Mouse (Mus musculus) neural tube, embryonic 13.5 days (tissue): ENCODE measurements at regions not wholly inside any gene's neighbourhood (a gene's known extent, or its start where the extent isn't known, plus 50 kb on each side); places are given as distances from the start of the nearest gene placed in this dataset.
A peak's percentile ranks its signal among the peaks of the same experiment; 100 is the strongest.

ENCODE experiments used
- ATAC-seq: fragments of 200-750 bp; cut with Nextera tagmentation; 2 replicates; pipeline ENCODE4 v1.8.0; 2017; ENCODE audit warnings: low read depth, mild to moderate bottlenecking, moderate TSS enrichment, moderate library complexity
- H3K27ac ChIP-seq: fragments of 300-500 bp; sonication (generic); replicated peaks from 2 replicates; pipeline ENCODE4 v1.5.1; 2015; ENCODE audit warnings: moderate library complexity, mild to moderate bottlenecking, inconsistent platforms
- H3K27me3 ChIP-seq: fragments of 300-500 bp; sonication (generic); 2 replicates; pipeline ENCODE4 v1.6.1; 2015; ENCODE audit warnings: mild to moderate bottlenecking, inconsistent platforms
- H3K36me3 ChIP-seq: fragments of 300-500 bp; sonication (generic); 2 replicates; pipeline ENCODE4 v1.6.1; 2015; ENCODE audit warnings: mild to moderate bottlenecking, inconsistent platforms
- H3K4me1 ChIP-seq: fragments of 300-500 bp; sonication (generic); replicated peaks from 2 replicates; pipeline ENCODE4 v1.6.1; 2015; ENCODE audit warnings: inconsistent platforms
- H3K4me2 ChIP-seq: fragments of 300-500 bp; sonication (generic); 2 replicates; pipeline ENCODE4 v1.6.1; 2015; ENCODE audit warnings: inconsistent platforms, mild to moderate bottlenecking, moderate library complexity
- H3K4me3 ChIP-seq: fragments of 300-500 bp; sonication (generic); 2 replicates; pipeline ENCODE4 v1.5.1; 2015; ENCODE audit warnings: mild to moderate bottlenecking, inconsistent platforms
- H3K9ac ChIP-seq: fragments of 300-500 bp; sonication (generic); 2 replicates; pipeline ENCODE4 v1.6.1; 2015; ENCODE audit warnings: moderate library complexity, mild to moderate bottlenecking, inconsistent platforms
- H3K9me3 ChIP-seq: fragments of 300-500 bp; sonication (generic); 2 replicates; pipeline ENCODE4 v1.6.1; 2016; ENCODE audit warnings: inconsistent platforms
- WGBS: fragments of 180-500 bp; shearing (Covaris S2); methylation state at CpG from one replicate; pipeline ENCODE4 v1.1.7; 2015; 5-methylcytosine and 5-hydroxymethylcytosine counted together

DNA sequence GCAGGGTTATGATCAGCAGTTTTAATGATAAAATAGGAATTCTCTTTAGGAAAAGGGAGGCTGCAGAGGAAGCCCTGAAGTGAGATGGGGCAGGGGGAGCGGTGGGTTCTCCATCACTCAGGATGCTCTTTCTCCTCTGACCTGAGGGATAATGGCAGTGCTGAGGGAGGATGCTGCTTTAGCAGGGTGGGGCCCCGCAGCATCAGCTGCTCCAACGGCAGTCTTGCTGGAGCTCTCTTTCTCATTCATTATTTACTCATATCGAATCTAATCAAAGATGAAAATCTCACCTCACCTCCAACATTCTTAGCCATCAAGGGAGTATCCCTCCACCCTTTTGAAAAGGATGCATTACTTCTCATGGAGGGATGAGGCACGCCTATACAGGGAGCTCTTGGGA, 141.7 kb downstream of the Gm11011 start:
- peaks cover 15% of the 10 kb centered on the region for H3K4me1 ChIP-seq
- no peaks in the 10 kb centered on the region for H3K9me3 ChIP-seq
- no peak overlapping the region for H3K9ac ChIP-seq
- H3K36me3 ChIP-seq, result no peaks in the 10 kb centered on the region
- 67% methylated on average over 5 of the region's 5 CpGs for WGBS
- H3K4me2 ChIP-seq, result 0 out of 2 replicates have a peak overlapping the region, but pooled peaks have one; percentile 11
- no peaks in the 10 kb centered on the region for H3K27me3 ChIP-seq
- peak overlapping the region; percentile 61 for H3K27ac ChIP-seq
- no peak for ATAC-seq
- H3K4me3 ChIP-seq, result no peak overlapping the region

DNA sequence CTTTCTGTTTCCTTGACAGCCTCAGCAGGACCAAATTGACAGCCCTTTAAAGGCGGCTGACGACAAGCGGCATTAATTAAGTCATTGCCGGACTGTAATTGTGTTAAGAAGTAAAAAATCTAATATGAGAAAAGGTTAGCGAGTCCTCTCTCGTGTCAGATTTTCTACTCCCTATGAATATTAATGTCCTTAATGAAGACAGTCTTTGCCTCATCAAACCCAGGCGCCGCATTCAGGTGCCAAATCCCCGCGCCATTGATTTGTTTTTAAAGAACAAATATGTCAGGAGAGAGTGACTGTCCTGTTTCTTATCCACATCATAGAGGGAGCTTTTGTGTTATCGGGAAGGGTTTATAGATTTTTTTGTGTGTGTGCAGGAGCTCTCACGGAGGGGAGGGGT, 142.2 kb downstream of the Gm11011 start:
- Histone ChIP-seq H3K4me1 (peaks cover 15% of the 10 kb centered on the region), H3K9ac (no peak overlapping the region), H3K36me3 (no peaks in the 10 kb centered on the region), H3K27me3 (no peaks in the 10 kb centered on the region), H3K4me3 (no peak overlapping the region), H3K9me3 (no peaks in the 10 kb centered on the region), H3K27ac (peak overlapping the region; percentile 61), H3K4me2 (peak overlapping the region; percentile 11; the same call in 1 of the 2 replicates)
- 56% methylated on average over 12 of the region's 12 CpGs for WGBS
- no peak for ATAC-seq

GRCm38 (mm10) chr2:169443271-169443670, 144.3 kb downstream of the Gm11011 start:
- Histone ChIP-seq H3K4me1 (peaks cover 15% of the 10 kb centered on the region), H3K27me3 (no peaks in the 10 kb centered on the region), H3K9me3 (no peaks in the 10 kb centered on the region), H3K4me3 (no peak overlapping the region), H3K27ac (no peak overlapping the region), H3K36me3 (no peaks in the 10 kb centered on the region), H3K9ac (no peak overlapping the region), H3K4me2 (no peak overlapping the region)
- ATAC-seq, result no peak
- WGBS, result 85% methylated on average over 8 of the region's 8 CpGs

DNA sequence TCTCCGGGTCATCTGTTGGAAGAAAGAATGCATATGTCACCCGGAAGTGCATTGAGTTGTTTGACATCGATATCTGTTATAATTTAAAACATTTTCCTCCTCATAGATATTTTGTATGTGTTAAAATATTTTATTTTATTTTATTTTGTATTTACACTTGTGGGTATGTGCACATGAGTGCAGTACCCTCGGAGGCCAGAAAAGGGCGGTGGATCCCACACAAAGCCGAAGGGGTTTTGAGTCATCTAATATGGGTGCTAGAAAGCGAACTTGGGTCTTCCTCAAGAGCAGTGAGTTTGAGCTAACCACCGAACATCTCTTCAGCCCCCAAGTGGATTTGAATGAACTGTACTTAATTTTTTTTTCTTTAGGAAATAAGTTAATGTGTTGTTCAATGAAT, 156.0 kb downstream of the Gm11011 start:
- H3K27ac ChIP-seq, result no peak overlapping the region
- no peak overlapping the region for H3K4me3 ChIP-seq
- WGBS, result 95% methylated on average over 8 of the region's 8 CpGs
- no peaks in the 10 kb centered on the region for H3K27me3 ChIP-seq
- no peak overlapping the region for H3K9ac ChIP-seq
- H3K4me2 ChIP-seq, result no peak overlapping the region
- H3K9me3 ChIP-seq, result no peaks in the 10 kb centered on the region
- no peaks in the 10 kb centered on the region for H3K36me3 ChIP-seq
- ATAC-seq, result no peak
- peaks cover 8% of the 10 kb centered on the region for H3K4me1 ChIP-seq

DNA sequence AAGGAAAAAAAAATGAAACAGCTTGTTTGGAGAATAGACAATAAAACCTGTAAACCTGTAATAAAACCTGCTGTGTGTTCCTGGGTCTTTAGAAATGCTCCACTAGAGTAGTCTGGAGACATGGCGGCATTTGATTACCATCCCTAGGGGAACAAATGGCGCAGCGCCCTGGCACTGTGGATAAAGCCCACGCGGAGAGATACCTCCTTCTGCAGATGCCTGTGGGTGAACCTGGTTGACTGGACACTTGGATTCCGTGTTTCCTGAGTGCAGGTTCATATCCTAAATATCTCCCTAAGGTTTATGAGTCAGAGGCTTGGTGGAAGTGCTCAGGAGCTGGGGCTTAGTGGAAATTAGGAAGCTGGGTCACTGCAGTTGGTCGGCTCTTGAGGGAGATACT, 158.1 kb downstream of the Gm11011 start:
- H3K4me3 ChIP-seq, result no peak overlapping the region

DNA sequence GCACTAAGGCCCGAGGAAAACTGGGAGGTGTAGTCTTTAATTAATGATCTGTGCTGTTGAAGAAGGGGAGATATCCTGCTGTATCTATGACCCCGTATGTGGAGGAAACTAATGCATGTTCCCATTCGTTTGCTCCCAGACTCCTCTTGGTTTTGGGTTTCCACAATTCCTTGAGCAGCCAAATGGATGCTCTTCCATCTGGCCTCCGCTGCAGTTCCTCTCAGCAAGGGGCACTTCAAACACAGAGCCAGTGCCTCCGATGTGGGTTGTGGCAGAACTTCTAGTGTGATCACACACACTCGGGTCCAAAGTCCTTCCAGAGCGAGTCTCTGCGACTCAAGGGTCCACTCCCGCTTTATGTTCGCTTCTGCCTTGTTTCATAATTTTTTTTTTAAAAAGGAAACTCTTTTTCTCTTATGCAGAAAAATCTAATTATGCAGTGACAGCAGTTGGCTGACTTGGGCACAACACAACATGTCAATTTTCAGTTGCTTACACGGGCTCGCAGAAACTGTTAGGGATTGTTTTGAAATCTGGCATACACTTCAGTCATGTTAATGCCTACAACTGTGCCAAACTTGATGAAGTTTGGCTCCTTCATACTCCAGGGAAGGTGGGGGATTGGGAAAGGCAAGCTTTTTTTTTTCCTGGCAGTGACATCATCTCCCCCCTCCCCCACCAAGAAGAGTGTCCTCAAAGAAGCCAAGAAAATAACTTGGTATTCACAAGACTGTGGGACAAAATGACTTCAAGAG, 163.2 kb downstream of the Gm11011 start:
- peaks cover 8% of the 10 kb centered on the region for H3K4me1 ChIP-seq
- 86% methylated on average over 12 of the region's 12 CpGs for WGBS
- H3K36me3 ChIP-seq, result no peaks in the 10 kb centered on the region
- no peak overlapping the region for H3K9ac ChIP-seq
- no peak overlapping the region for H3K4me3 ChIP-seq
- no peak overlapping the region for H3K4me2 ChIP-seq
- no peak for ATAC-seq
- no peaks in the 10 kb centered on the region for H3K27me3 ChIP-seq
- H3K9me3 ChIP-seq, result no peaks in the 10 kb centered on the region
- H3K27ac ChIP-seq, result no peak overlapping the region

More for the DNA sequence above, 158.1 kb downstream of the Gm11011 start:
- Histone ChIP-seq H3K9ac (no peak overlapping the region), H3K9me3 (no peaks in the 10 kb centered on the region), H3K4me1 (peaks cover 8% of the 10 kb centered on the region), H3K27me3 (no peaks in the 10 kb centered on the region), H3K27ac (0 out of 2 replicates have a peak overlapping the region, but pooled peaks have one; percentile 28), H3K4me2 (no peak overlapping the region), H3K36me3 (no peaks in the 10 kb centered on the region)
- 69% methylated on average over 7 of the region's 7 CpGs for WGBS
- ATAC-seq, result no peak

DNA sequence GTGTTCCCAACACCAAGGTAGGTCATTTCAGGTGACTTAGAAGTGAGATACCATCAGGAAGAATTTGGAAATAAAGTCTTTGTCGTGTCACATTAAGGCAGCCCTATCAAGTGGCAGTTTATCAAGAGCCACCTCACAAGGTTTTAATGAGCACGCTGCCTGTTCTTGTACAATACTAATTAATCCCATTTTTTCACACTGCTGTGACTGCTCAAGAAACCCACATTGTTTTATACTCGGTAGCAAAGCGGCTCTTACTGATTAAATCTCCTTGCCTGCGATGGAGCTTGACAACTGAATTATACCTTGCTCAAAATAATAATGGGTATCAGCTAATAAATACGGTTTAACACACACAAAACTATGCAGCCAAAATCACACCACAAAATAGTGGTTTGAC, 175.2 kb downstream of the Gm11011 start:
- 53% methylated on average over 6 of the region's 6 CpGs for WGBS
- peak overlapping the region; percentile 61 for H3K27ac ChIP-seq
- no peaks in the 10 kb centered on the region for H3K9me3 ChIP-seq
- no peak overlapping the region for H3K4me2 ChIP-seq
- H3K36me3 ChIP-seq, result no peaks in the 10 kb centered on the region
- no peak overlapping the region for H3K9ac ChIP-seq
- no peak overlapping the region for H3K4me3 ChIP-seq
- no peak for ATAC-seq
- peaks cover 20% of the 10 kb centered on the region for H3K4me1 ChIP-seq
- no peaks in the 10 kb centered on the region for H3K27me3 ChIP-seq

DNA sequence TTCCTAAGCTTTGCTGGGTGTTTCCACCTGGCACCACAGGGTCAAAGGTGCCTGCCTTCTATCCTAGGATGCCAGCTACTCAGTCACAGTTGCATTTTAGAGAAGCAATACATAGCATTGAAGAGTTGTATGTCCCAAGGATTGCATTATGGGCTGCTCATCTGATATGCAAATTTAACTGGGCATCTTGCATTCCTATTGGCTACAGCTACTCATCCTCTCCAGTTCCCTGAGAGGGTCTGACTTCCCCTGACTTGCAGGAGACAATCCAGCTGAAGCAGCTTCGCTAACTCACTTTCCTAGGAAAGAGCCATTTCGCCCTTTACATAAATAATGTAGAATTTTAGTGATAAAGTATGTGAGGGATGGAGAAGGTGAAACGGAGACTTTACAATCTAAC, 177.5 kb downstream of the Gm11011 start:
- 54% methylated on average over 3 of the region's 3 CpGs for WGBS
- no peaks in the 10 kb centered on the region for H3K9me3 ChIP-seq

DNA sequence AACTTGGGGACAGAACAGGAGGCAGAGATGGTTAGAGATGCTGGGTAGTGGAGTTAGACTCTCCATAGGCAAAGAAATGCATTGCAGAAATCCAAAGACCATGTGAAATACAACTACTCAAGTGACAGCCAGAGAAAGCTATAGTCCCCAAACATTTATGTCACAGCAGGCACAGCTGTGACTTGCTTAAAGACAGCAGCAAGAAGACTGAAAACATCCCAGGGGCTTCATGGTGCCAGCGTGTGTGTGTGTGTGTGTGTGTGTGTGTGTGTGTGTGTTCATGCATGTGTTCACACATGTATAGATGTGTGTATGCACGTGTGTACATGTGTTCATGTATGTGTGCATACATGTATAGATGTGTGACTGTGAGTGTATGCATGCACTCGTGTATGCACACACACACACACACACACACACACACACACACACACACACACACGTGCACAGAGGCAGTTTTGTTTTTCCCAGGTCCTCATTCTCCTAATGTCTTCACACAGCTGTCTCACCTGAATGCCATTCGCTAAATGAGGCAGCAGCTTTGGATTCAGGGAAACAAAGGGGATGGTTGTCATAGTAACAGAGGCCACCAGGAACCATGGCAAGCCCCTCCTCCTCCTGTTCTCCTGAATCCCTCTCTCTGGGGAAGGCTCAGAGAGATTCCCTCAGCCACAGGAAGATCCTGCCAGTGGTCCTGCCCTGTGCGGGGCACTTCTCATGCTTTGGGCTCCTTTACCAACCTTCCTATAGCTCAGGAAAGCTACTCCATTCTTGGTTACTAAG, 182.4 kb downstream of the Gm11011 start:
- Histone ChIP-seq H3K27ac (peak overlapping the region; percentile 91), H3K27me3 (no peaks in the 10 kb centered on the region), H3K4me1 (peaks cover 27% of the 10 kb centered on the region), H3K9me3 (peaks cover 6% of the 10 kb centered on the region; the same call in 1 of the 2 replicates), H3K4me2 (no peak overlapping the region), H3K4me3 (no peak overlapping the region), H3K36me3 (no peaks in the 10 kb centered on the region), H3K9ac (peak overlapping the region; percentile 46)
- WGBS, result 13% methylated on average over 6 of the region's 6 CpGs
- ATAC-seq, result peak; percentile 94

More for the DNA sequence above, 177.5 kb downstream of the Gm11011 start:
- H3K27ac ChIP-seq, result no peak overlapping the region
- ATAC-seq, result no peak
- H3K27me3 ChIP-seq, result no peaks in the 10 kb centered on the region
- H3K9ac ChIP-seq, result no peak overlapping the region
- H3K4me3 ChIP-seq, result no peak overlapping the region
- H3K4me2 ChIP-seq, result no peak overlapping the region
- H3K4me1 ChIP-seq, result peaks cover 34% of the 10 kb centered on the region
- H3K36me3 ChIP-seq, result no peaks in the 10 kb centered on the region

- peak overlapping the region; percentile 9; the same call in 1 of the 2 replicates for H3K4me2 ChIP-seq
- peaks cover 2% of the 10 kb centered on the region; the same call in 1 of the 2 replicates for H3K9me3 ChIP-seq
- H3K36me3 ChIP-seq, result no peaks in the 10 kb centered on the region
- peaks cover 22% of the 10 kb centered on the region for H3K4me1 ChIP-seq
- H3K9ac ChIP-seq, result no peak overlapping the region
- H3K27ac ChIP-seq, result no peak overlapping the region; the same call in 1 of the 2 replicates
- peak; percentile 70 for ATAC-seq
- no peaks in the 10 kb centered on the region for H3K27me3 ChIP-seq
- 12% methylated on average over 6 of the region's 6 CpGs for WGBS
- no peak overlapping the region for H3K4me3 ChIP-seq
Observed at GRCm38 (mm10) chr2:169397758-169398157, 189.8 kb downstream of the Gm11011 start.

DNA sequence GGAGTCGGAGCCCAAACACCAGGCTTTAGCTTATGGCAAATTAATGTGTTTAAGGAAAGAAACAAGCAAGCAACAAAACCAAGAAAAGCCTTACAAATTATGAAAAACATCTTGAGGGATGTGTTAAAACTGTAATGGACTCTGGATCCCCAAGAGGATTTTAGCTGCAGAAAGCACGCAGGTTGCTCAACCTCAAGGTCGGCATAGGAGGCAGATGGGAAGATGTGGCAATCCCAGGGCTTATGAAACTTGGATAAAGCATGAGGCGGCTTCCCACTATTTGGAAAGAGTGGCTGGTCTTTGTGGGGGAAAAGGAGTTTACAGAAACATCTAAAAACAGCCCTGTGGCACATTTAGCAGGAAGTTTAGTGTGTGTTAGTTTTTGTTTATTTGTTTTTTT, 190.5 kb downstream of the Gm11011 start:
- ATAC-seq, result no peak
- H3K4me1 ChIP-seq, result peaks cover 22% of the 10 kb centered on the region
- no peaks in the 10 kb centered on the region for H3K9me3 ChIP-seq
- 64% methylated on average over 4 of the region's 4 CpGs for WGBS
- no peak overlapping the region for H3K4me2 ChIP-seq
- H3K36me3 ChIP-seq, result no peaks in the 10 kb centered on the region
- H3K4me3 ChIP-seq, result no peak overlapping the region
- no peak overlapping the region for H3K9ac ChIP-seq
- peak overlapping the region; percentile 23; the same call in 1 of the 2 replicates for H3K27ac ChIP-seq
- H3K27me3 ChIP-seq, result no peaks in the 10 kb centered on the region

DNA sequence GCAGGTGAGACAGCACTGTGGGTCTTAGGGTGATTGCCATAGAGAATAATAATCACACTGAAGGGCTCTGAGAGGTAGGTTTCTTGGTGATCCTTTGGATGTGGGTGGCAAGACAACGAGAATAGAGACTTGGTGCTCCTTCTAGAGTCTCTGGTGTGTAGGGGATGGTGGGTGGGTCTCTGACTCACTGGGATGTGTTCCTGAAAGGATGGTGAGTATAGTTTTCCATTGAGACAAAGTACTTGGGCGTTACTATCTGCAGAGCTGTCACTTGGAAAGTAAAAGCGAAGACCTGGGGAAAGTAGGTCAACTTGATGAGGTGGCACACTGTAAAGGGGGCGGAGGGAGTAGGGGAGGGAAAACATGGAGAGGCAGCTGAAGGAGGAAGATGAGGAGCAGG, 191.3 kb downstream of the Gm11011 start:
- Histone ChIP-seq H3K36me3 (no peaks in the 10 kb centered on the region), H3K4me3 (no peak overlapping the region), H3K4me1 (peaks cover 22% of the 10 kb centered on the region), H3K27me3 (no peaks in the 10 kb centered on the region), H3K9me3 (no peaks in the 10 kb centered on the region), H3K9ac (no peak overlapping the region), H3K4me2 (no peak overlapping the region), H3K27ac (no peak overlapping the region)
- no peak for ATAC-seq
- WGBS, result 88% methylated on average over 4 of the region's 4 CpGs
